Mouse (Mus musculus): ENCODE measurements around the gene Gm20479.

Gm20479 gene

GRCm38 (mm10) chr7:27356861-27357594 lies at the start of gene Gm20479:
TSS of gene Gm20479 (minus strand) at chr7:27357419.
- DNase-seq (ENCODE audit: low read depth), result no peak

- peak; percentile 30 for DNase-seq (ENCODE audit: low read depth)
Observed at GRCm38 (mm10) chr7:27406481-27406880, 49.3 kb upstream of the Gm20479 start.

- no peak for DNase-seq (ENCODE audit: low read depth)
Observed at GRCm38 (mm10) chr7:27404203-27404942, 47.2 kb upstream of the Gm20479 start.

- peak; percentile 64 for DNase-seq (ENCODE audit: low read depth)
Observed at GRCm38 (mm10) chr7:27402675-27403074, 45.5 kb upstream of the Gm20479 start.

GRCm38 (mm10) chr7:27400545-27400944 lies 43.3 kb upstream of the Gm20479 start:
- DNase-seq (ENCODE audit: low read depth), result no peak

GRCm38 (mm10) chr7:27397048-27397949 lies 40.1 kb upstream of the Gm20479 start:
- peak; percentile 75 for DNase-seq (ENCODE audit: low read depth)

- DNase-seq (ENCODE audit: low read depth), result peak; percentile 10
Observed at GRCm38 (mm10) chr7:27396184-27397047, 39.2 kb upstream of the Gm20479 start.

GRCm38 (mm10) chr7:27395521-27396183 lies 38.4 kb upstream of the Gm20479 start:
- DNase-seq (ENCODE audit: low read depth), result no peak

- DNase-seq (ENCODE audit: low read depth), result no peak
Observed at GRCm38 (mm10) chr7:27391416-27391815, 34.2 kb upstream of the Gm20479 start.

- DNase-seq (ENCODE audit: low read depth), result no peak
Observed at GRCm38 (mm10) chr7:27389213-27389612, 32.0 kb upstream of the Gm20479 start.

- DNase-seq (ENCODE audit: low read depth), result peak; percentile 77
Observed at GRCm38 (mm10) chr7:27384731-27385130, 27.5 kb upstream of the Gm20479 start.

- DNase-seq (ENCODE audit: low read depth), result no peak
Observed at GRCm38 (mm10) chr7:27384134-27384533, 26.9 kb upstream of the Gm20479 start.

- DNase-seq (ENCODE audit: low read depth), result no peak
Observed at GRCm38 (mm10) chr7:27383233-27383632, 26.0 kb upstream of the Gm20479 start.

- no peak for DNase-seq (ENCODE audit: low read depth)
Observed at GRCm38 (mm10) chr7:27381560-27381959, 24.3 kb upstream of the Gm20479 start.

- no peak for DNase-seq (ENCODE audit: low read depth)
Observed at GRCm38 (mm10) chr7:27381009-27381408, 23.8 kb upstream of the Gm20479 start.

GRCm38 (mm10) chr7:27379836-27380235 lies 22.6 kb upstream of the Gm20479 start:
- DNase-seq (ENCODE audit: low read depth), result no peak

GRCm38 (mm10) chr7:27378431-27378830 lies 21.2 kb upstream of the Gm20479 start:
- DNase-seq (ENCODE audit: low read depth), result peak; percentile 28

- no peak for DNase-seq (ENCODE audit: low read depth)
Observed at GRCm38 (mm10) chr7:27375274-27375673, 18.1 kb upstream of the Gm20479 start.

- no peak for DNase-seq (ENCODE audit: low read depth)
Observed at GRCm38 (mm10) chr7:27371715-27372462, 14.7 kb upstream of the Gm20479 start.

- DNase-seq (ENCODE audit: low read depth), result no peak
Observed at GRCm38 (mm10) chr7:27369111-27369510, 11.9 kb upstream of the Gm20479 start.

All from naive thymus-derived CD4-positive, alpha-beta T cell, adult 2 months (primary cell).